Mouse (Mus musculus): Measurements from ENCODE around the gene Stx16. TPM values are rescaled to one million over a fixed set of nuclear protein-coding genes. Genes with fewer than 3 reads are reported as not detected.

Stx16 gene
- total RNA-seq, 2 experiments from 2014 or later, result 65.2 to 67.0 TPM

- DNase-seq, result peak; percentile 37 to 41
These were observed 50.6 kb downstream of the Stx16 start for GRCm38 (mm10) chr2:174126522-174127375.

DNA sequence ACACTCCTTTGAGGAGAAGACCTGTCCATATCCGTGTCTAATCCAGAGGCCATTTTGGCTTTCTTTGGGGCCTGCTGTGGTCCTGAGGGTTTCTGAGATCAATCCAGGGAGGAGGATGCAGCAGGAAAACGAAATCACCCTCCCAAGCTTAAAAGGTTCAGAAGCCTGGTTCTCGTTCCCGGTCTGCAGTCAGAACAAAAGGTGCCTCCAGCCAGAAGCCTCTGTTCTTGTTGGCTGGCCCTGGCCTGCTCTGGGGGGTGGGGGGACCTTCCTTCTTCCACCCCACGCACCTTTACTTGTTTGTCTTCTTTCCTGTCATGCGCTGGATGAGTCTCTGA lies 51.2 kb downstream of the Stx16 start:
- DNase-seq, result no peak

- DNase-seq, result no peak
These were observed 52.8 kb downstream of the Stx16 start for GRCm38 (mm10) chr2:174128926-174129325.

DNA sequence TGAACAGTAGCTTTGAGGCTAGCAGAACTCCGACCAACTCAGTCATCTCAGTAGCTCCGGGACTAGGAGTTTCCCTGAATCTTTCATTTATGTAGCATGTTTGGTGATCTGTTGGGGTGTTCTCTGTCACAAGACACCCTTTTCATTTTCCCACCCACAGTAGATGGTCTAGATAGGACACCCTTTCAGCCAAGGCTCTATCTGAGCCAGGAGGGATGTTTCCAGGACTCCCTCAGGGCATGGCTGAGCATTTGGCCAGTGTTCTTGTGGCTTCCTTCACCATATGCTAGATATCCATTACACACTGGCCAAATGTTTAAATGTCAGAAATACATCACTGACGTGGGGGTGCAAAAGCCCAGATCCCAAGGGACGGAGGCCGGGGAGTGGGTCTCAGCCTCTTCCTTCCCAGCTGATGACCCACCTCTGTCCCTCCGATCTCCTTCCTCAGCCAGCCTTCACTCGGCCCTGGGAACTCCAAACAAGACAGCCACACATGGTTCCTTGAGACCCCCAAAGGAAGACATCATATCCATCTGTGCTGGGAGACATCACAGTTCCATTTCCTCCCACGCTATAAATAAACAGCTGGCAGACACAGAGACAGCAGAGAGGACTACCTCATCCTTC lies 54.5 kb downstream of the Stx16 start:
- DNase-seq, result no peak

DNA sequence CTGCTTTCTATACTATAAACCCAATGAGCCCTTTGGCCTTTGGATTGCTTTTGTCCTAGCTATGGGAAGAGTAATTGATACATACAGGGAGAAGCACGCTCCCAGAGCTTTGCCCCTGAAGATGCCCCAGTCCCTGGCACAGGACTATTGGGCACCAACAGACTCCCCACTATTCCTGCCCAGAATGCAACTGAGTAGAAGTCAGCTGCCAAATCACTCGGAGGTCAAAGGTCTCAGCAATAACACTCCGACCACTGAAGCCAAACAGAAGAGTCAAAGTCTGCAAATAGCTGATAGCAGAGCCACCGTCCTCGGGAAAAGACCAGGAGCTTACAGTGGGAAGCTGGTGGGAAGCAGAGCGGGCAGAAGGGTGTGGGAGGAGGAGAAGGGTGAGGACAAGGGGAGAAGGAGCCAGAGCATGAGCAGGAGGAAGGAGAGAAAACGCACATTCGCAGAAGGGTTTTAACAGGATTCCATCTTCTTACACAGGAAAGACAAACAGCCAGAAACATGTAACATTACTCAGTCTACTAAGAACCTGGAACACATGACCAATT lies 56.4 kb downstream of the Stx16 start:
- DNase-seq, result no peak

Other genes with a start within 250 kb of the Stx16 start
- 10 to 100 TPM in 1 of 2 experiments, 1 to 10 TPM in 1; 9.9 to 10.2 TPM for gene Npepl1, start 34.0 kb downstream of the Stx16 start, total RNA-seq (2021)
- gene Gnas, start 208.0 kb downstream of the Stx16 start, total RNA-seq (2021), result 1,000 to 10,000 TPM; 1,740 to 1,859 TPM